Mouse (Mus musculus): ENCODE data around the gene Klk10.

Gene Klk10

DNA sequence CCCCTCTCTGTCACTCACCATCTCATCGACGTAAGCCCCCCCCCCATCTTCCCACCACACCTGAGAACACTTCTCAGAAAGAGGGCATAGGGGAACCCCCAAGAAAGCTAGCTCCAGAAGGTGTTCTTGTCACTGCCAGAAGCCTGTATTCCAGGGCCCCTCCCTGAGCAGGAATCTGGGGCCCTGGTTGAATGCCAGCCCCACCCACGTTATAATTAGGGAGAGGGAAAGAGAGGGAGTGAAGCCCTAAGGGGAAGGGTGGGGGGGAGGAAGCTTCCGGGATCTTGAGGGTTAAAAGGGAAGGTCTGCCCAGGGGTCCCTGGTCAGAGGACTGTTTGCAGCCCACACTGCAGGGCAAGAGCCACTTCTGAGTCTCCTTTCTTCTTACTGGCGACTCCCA, at the start of gene Klk10:
Gene Klk10 (plus strand): TSS at position 290 of the 400 bp plus-strand sequence.
- DNase-seq: no peak

DNA sequence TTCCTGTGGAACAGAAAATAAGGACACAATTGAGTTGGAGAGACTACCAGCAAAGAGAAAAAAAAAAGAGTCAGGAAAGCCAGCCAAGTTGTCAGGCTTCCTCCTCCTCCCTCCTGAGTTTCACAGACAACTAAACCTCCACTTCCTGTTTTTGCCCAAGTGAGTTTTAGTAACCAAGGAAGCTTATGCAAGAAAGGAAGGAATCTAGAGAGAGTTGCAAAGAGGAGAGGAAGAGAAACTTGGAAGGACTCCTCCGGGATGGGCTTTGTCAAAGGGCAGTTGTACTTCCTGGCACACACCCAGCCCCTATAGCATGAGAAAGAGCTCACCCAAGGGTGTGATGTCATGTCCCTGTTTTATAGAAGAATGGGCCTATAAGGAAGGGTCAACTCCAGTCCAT, 33.0 kb upstream of the Klk10 start:
- no peak for DNase-seq

DNA sequence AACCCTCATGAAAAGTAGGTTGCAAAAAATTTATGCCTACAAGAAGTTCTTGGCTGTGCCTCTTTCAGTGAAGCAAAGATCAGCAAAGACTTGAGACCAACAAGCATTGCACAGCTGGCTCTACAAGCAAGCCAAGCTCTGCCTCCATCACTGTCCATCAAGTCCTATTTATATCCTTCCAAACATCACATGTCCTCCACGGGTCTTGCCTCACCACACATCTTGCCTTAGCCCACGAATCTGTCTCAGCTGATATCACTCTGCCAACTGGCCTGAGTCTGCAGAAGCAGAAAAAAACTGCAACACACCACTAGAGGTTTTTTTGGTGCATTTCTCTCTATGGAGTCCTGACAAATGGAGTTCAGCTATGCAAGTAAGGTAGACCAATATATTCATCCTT, 28.0 kb upstream of the Klk10 start:
- no peak for DNase-seq

DNA sequence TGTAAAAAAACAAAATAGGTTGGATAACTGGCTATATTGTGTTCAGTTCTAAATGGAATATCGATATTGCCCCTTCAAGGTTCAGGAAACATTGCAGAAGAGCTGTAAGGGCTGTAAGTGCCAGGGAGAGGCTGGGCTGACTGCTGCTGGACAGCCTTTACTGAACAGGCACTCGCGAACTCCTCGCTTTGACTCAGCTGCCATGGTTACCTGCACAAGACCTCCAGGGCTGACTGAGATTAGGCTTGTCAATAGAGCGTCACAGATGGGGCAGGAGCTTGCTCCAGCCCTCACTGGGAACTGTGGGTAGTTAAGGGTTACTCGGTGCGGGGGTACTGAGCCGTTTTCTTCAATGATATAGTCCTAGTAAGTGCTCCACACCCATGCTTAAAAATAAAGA, 14.4 kb upstream of the Klk10 start:
- DNase-seq: no peak

DNA sequence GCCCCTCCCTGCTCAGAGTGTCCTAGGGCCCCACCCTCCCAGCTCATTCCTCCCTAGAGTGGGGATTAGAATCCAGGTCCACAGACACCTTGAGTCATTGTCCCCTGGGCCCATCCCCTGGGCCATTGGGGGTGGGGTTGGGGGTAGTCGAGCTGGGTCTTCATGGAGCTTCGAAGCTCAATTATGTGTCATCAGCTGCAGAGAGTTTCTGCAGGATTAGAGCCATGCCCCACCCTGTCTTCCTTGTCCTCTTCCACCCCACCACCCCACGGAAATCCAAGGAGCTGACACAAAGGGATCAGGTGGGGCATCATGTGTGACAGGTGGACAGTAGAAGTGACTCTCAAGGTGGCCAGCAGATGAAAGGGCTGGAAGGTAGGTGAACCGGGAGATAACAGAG, 12.2 kb upstream of the Klk10 start, which contains the start of gene Klk12:
Gene Klk12 (plus strand): TSS at position 301 of the 400 bp plus-strand sequence.
- no peak for DNase-seq

DNA sequence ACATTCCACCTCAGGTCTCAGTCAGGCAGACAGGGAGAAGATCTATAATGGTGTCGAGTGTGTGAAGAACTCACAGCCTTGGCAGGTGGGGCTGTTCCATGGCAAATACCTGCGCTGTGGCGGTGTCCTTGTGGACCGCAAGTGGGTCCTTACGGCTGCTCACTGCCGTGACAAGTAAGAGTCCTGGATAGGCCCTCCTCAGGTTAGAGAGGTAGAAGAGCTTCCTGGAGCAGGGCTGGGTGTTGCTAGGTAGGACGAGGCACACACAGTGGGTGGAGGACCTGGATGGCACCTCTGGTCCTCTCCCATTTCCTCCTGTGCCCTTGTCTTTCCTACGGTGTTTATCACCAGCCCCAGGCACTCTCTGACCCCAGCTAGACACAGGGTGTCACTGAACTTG, 11.2 kb upstream of the Klk10 start:
- no peak for DNase-seq

DNA sequence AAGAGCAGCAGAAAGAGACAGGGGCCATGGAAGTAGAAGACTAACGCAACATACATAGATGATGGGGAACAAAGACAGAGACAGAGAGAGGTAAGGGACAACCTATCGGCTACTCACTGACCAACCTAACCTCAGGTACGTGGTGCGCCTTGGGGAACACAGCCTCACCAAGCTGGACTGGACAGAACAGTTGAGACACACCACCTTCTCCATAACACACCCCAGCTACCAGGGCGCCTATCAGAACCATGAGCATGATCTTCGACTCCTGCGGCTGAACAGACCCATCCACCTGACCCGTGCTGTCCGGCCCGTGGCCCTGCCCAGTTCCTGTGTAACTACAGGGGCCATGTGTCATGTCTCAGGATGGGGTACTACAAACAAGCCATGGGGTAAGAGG, 10.1 kb upstream of the Klk10 start:
- DNase-seq: no peak

DNA sequence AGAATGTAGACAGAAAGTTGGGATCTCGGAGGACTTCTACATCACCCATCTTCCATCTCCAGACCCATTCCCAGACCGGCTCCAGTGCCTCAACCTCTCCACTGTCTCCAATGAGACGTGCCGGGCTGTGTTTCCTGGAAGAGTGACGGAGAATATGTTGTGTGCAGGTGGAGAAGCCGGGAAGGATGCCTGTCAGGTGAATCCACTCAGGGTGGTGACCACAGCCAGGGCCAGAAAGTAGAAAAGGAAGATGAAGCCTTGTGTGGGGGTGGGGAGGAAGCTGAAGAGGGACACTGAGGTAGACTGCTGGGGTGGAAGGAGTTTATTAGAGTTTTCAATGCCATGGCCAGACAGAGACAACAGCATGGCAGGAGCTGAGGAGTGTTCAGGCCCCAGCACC, 8.9 kb upstream of the Klk10 start:
- no peak for DNase-seq

DNA sequence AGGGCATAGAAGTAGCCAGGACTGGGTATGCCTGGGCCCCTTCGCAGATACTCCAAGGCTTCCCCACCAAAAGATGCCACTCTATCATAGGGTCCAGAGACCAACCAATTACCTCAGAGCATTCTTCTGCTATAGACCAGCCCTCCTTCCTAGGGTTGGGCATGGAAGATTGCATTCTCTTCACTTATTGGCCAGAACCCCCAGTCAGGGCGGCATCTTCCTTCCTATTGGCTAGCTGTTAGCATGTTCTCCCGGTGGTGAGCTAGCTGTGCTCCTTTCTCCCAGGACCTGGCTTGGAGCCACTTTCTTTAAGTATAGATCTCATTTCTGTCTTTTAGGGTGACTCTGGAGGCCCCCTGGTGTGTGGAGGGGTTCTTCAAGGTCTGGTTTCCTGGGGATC, 7.9 kb upstream of the Klk10 start:
- no peak for DNase-seq

DNA sequence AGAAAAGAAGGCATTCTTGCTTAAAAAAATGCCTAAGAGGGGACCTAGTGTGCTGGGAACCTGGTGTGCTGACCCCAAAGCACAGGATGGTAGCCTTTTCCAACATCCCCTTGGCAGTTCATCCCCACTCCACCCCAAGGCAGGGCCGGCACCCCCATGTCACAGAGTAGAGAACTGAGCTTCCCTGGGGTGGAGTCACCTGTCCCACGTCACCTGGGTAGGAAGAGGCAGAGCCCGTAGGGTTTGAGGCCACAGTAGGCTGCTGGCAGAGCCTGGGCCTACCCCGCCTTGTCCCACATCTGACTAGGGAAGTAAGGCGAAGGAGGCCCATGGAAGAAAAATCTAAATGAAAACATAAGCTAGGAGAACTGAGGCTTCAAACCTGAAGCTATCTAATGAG, 6.5 kb upstream of the Klk10 start, which contains the start of gene Klk11:
Gene Klk11 (plus strand): TSS at position 241 of the 400 bp plus-strand sequence.
- no peak for DNase-seq

DNA sequence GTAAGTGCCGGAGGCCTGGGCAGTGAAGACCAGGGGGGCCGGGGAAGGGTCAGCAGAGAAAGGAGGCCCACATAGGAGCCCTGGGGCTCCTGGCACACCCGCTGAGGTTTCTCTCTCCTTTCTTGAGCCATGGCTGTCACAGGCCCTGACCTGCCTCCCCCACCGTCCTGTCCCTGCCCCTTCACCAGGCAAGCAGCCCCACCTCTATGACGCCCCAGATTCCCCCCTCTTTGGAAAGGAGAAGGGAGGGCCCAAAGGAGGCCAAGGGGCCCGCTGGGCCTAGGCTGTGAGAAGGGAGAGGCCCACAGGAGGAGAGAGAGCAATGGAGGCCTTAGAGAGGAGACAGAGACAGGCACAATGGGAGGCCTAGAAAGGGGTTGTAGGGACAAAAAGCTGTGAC, 6.0 kb upstream of the Klk10 start:
- DNase-seq: no peak

DNA sequence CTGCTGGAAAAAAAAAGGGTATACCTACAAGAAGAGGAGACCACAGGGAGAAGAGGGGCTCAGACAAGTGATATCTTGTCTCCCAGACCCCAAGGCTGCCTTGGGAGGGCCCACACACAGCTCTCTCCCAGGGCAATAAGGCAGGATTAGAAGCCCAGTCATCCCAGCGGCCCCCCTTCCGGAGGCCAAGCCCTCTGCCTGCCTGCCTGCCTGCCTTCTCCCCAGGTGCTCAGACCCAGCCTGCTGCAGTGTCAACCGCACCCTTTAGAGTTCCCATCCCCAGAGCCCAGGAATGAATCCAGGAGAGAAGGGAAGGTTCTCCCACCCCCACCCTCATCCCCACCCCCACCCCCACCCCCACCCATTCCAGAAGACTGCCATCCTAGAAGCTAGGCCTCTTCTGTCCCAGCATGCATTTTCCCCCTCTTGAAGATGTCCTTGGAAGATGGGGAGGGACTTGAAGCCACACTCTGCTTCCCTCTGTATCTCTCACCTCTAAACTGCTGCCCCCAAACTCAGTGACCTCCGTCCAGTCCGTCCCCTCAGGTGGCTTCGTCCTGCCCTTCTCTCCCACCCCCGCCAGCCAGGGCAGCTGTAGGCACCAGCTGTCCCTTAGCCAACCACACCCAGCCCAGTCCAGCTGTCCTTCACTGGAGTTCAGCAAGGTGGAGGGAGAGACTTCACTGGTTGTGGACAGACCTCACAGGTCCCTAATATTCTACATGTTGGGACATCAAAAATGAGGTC, 5.4 kb upstream of the Klk10 start:
- DNase-seq: no peak

DNA sequence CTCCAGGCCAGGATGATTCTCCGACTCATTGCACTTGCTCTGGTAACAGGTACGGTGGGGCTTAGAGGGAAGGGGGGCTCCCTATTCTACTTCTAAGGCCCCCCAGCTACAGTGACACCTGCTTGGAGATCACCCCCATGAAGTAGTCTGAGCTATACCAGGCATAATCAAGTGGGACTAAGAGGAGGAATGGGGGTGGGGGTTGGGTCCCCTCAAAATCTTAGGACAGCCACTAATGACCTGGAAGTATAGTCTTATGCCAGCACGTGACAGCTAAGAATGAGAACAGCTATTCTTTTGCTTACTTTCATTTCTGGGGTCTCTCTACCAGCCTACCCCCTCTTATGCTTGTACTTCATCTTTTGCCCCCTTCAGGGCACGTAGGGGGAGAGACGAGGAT, 4.3 kb upstream of the Klk10 start:
- no peak for DNase-seq

DNA sequence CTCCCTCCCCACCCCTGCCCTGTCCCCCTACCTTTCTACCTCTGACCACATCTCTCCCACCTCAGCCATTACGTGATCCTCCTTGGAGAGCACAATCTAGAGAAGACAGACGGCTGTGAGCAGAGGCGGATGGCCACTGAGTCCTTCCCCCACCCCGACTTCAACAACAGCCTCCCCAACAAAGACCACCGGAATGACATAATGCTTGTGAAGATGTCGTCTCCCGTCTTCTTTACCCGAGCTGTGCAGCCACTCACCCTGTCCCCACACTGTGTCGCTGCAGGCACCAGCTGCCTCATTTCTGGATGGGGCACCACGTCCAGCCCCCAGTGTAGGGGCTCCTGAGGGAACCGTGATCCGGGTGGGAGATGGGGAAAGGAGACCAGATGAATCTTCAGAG, 3.4 kb upstream of the Klk10 start:
- DNase-seq: no peak

DNA sequence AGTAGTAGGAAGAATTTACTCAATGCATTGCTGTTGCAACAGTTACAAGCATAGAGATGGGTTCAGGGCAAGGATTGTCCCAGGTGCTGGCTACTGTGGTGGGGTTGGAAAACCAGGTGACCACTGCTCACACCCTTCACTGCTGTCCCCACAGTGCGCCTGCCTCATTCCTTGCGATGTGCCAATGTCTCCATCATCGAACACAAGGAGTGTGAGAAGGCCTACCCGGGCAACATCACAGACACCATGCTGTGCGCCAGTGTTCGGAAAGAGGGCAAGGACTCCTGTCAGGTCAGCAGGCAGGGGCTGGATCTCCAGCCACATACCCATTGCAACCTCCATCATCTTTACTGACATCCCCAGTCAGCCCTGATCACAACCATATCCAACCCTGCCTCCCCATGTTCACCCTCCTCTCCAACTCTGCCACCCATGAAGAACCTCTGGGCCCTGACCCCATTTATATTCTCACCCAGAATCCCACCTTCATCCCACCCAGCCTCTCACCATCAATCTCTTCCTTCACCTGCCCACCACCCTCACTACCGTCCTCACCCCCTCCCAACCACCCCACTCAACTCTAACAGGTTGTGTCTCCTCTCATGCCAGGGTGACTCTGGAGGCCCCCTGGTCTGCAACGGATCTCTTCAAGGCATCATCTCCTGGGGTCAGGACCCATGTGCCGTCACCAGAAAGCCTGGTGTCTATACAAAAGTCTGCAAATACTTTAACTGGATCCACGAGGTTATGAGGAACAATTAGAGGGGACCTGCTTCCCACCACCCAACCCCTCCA, 2.5 kb upstream of the Klk10 start:
- no peak for DNase-seq

DNA sequence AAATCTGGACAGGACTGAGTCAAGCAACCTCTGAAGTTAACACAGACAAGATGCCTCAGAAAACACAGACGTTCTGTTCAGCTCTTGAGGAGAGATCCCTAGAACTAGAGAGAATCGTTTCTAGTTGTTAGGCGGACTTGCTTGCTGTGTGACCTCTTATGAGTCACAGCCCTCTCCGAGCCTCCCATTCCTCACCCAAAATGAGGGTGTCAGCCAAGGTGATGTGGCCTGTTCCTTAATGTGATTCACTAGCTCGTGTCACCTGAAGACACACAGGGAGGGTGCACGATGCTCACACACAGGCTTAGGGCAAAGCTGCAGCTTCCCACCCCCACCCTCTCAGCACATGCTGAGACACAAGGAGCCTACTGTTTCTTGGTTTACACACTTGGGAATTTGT, 594 bp upstream of the Klk10 start:
- no peak for DNase-seq

DNA sequence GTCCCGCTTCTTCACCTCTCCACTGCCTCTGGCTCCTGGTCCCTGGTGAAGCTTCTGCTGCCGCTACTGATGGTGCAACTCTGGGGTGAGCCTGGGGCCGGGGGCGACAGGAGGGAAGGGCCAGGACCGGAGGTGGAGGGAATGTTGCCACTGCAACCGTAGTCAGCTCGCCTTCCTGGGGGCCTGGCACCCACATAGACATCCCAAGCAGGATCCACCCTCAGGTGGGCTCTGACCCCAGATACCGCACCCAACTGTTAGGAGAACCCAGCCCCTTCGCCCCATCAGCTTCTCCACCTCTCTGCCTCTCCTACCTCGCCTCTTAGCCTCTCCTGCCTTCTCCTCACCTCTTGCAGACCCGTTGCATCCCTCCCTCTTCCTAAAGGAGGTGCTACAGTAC, 706 bp downstream of the Klk10 start:
- DNase-seq: no peak

DNA sequence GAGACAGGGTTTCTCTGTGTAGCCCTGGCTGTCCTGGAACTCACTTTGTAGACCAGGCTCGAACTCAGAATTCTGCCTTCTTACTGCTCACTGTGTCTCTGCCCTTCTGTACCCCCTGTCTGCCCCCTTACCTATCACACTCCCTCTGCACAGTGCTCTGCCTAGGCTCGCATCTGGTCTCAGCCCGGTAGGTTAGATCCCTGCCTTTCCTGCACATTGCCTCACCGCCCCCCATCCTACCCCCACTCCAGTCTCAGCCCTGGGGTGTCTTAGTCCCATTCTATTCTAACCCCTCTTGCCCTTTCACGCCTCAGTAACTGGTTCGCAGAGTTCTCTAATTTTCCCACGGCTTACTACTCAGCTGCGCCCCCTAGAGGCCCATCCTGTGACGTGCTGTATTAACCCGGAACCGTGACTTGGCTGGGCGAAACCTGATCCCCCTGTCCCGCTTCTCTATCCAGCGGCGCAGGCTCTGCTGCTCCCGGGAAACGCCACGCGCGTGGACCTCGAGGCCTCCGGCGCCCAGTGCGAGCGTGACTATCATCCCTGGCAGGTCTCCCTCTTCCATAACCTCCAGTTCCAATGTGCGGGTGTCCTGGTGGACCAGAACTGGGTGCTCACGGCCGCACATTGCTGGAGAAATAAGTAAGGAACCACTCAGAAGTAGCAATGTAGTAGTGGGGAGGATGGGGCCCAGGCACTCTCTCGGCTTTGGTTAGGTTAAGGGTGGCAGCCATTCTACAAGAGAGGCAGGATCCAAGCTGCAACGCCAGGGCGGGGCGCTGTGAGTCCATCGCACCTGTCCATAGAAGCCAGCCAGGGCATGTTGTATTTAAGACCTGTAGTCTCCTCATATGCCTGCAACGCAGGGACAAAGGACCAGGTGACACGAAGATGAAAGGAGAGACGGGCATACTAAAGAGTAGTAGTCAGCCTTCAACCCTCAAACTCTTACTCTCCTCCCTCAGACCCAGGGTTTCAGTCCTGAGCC, 1.7 kb downstream of the Klk10 start:
- DNase-seq: peak; percentile 89

DNA sequence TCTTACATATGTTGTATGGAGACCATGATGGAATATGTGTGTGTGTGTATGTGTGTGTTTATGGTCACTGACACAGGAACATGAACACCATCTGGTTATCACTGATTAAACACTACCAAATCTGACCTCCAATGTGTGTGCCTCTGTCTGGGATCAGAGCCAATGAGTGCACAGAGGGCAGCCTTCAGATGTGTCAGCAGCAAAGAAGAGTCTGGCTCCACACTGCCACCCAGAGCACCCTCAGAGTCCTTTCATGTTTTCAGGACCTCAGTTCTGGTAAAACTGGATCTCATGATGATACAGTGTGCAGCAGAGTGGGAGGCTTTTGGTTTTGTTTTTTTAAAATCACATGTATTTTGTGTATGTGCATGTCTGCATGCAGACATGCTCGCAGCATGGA, 4.5 kb downstream of the Klk10 start:
- DNase-seq: no peak

DNA sequence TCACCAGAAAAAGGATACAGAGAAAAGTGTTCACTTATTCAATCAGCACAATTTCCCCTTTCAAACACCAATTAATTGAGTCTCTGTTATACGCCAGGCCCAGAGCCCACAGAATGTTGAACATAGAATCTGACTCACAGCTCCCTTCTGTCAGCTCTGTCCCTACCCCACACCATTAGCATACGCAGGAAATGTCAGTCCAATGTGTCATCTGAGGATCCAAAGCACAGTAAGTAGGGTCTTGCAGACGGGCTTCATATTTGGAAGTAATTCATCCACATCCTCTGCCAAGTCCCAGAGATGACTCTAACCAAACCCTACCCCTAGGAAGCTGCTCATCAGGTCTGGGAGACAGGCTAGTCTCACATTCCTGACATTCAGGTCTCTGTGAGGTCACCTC, 7.3 kb downstream of the Klk10 start:
- DNase-seq: no peak

DNA sequence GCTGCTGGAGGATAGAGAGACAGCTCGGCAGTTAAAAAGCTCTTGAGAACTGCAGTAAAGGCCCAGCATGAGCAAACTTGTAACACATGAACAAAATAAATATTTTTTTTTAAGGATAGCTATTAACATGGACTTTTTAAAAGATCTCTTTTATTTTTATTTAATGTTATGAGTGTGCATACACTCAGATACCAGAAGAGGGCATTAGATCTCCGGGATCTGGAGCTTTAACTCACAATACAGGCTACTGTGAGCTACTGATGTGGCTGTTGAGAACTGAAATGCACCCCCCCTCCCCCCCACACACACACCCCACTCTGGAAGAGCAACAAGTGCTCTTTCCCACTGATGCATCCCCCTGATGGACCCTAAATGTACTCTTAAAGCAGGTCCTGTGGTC, 8.5 kb downstream of the Klk10 start:
- no peak for DNase-seq

DNA sequence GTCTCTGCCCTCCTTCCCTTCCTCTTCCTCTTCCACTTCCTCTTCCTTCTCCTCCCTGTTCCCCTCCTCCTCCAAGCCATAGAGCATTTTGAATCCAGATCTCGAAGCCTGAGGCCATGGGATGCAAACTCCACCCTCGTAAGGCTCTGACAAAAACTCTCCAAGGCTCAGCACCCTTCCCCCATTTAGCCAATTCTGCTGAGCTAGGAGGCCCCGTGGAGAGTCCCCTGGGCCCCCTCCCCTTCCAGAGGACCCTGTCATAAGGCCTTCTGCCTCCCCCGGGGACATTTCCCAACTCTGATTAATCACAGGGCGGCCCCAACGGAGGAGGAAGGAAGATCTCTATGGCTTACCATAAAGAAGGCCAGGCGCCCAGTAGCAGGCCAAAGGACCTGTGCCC, 10.8 kb downstream of the Klk10 start, which contains the start of gene Klk9:
Gene Klk9 (plus strand): TSS at position 301 of the 400 bp plus-strand sequence.
- no peak for DNase-seq

DNA sequence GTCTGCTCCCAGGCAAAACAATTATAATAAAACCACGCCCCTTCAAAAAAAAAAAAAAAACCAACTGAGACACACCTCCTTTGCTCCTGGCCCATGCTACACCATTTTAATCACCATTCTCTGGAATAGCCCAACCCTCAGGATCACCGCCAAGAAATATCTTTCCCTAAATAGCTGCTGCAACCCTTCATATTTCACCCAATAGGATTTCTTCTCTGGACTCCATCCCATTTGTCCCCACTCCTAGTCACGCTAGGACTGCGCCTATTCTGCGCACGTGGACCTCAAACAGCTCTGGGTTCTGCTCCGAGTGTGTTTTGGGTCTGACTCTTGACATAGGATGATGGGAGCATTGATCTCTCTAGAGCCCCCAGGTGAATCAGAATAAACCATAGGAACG, 15.5 kb downstream of the Klk10 start:
- DNase-seq: peak; percentile 6

Measured in embryo, embryonic 11 days (tissue).